Mouse (Mus musculus) midbrain, embryonic 12.5 days (tissue): Measurements from ENCODE around the gene Med13. TPM values are rescaled to one million over a fixed set of nuclear protein-coding genes. Genes with fewer than 3 reads are reported as not detected.
"Not testable (repeated sequence)": the region's sequence is repeated elsewhere in the genome, so short reads cannot be mapped to it uniquely, and the experiment has no call there.

Experiments
- ATAC-seq: fragments of 200-750 bp; cut with Nextera tagmentation; 2 replicates; pipeline ENCODE4 v1.8.0; 2017; ENCODE audit warnings: low read depth, moderate TSS enrichment, moderate library complexity; ENCODE audit not compliant: low FRiP score
- H3K27ac ChIP-seq: fragments of 300-500 bp; sonication (generic); replicated peaks from 2 replicates; pipeline ENCODE4 v1.5.1; 2016; ENCODE audit warnings: mild to moderate bottlenecking
- H3K27me3 ChIP-seq: fragments of 300-500 bp; sonication (generic); 2 replicates; pipeline ENCODE4 v1.6.1; 2016; ENCODE audit warnings: mild to moderate bottlenecking
- H3K36me3 ChIP-seq: fragments of 300-500 bp; sonication (generic); 2 replicates; pipeline ENCODE4 v1.6.1; 2016
- H3K4me1 ChIP-seq: fragments of 300-500 bp; sonication (generic); 2 replicates; pipeline ENCODE4 v1.6.1; 2016
- H3K4me2 ChIP-seq: fragments of 300-500 bp; sonication (generic); replicated peaks from 2 replicates; pipeline ENCODE4 v1.6.1; 2016; ENCODE audit warnings: mild to moderate bottlenecking, moderate library complexity
- H3K4me3 ChIP-seq: fragments of 300-500 bp; sonication (generic); 2 replicates; pipeline ENCODE4 v1.5.1; 2016; ENCODE audit warnings: mild to moderate bottlenecking
- H3K9ac ChIP-seq: fragments of 300-500 bp; sonication (generic); replicated peaks from 2 replicates; pipeline ENCODE4 v1.6.1; 2016; ENCODE audit warnings: mild to moderate bottlenecking, moderate library complexity
- H3K9me3 ChIP-seq: fragments of 300-500 bp; sonication (generic); 2 replicates; pipeline ENCODE4 v1.6.1; 2016; ENCODE audit warnings: mild to moderate bottlenecking
- WGBS: fragments of 180-500 bp; shearing (Covaris S2); methylation state at CpG from one replicate; pipeline ENCODE4 v1.1.7; 2016; 5-methylcytosine and 5-hydroxymethylcytosine counted together
- polyA plus RNA-seq: library from polyadenylated mRNA; unstranded; fragments of >200 nt; fragmentation: Nextera tagmentation; extraction: Ambion mirVana; gene quantifications from 2 replicates; pipeline ENCODE4 v1.2.1, GENCODE M21; 2016

The Med13 gene
- polyA plus RNA-seq, 1 experiment from 2014 or later = 13.6 TPM

DNA sequence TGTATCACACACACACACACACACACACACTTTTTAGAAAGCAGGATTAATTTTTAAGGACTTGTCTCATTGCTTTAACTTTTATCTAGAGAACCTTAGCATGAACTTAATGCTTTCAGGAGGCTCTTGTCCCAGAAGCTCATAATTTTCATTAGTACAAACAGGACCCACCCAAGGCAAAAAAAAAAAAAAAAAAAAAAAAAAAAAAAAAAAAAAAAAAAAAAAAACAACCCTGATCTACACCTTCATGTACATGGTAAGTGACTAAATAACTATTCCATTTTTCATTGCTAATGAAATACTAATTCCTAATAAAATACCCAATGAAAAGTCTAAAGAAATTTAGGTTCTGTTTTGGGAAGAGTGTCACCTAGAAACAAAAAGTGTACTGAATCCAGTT lies 8.5 kb downstream of the Med13 start:
- Histone ChIP-seq H3K9ac (no peak overlapping the region), H3K4me1 (peaks cover 11% of the 10 kb centered on the region)
- ATAC-seq = no peak

DNA sequence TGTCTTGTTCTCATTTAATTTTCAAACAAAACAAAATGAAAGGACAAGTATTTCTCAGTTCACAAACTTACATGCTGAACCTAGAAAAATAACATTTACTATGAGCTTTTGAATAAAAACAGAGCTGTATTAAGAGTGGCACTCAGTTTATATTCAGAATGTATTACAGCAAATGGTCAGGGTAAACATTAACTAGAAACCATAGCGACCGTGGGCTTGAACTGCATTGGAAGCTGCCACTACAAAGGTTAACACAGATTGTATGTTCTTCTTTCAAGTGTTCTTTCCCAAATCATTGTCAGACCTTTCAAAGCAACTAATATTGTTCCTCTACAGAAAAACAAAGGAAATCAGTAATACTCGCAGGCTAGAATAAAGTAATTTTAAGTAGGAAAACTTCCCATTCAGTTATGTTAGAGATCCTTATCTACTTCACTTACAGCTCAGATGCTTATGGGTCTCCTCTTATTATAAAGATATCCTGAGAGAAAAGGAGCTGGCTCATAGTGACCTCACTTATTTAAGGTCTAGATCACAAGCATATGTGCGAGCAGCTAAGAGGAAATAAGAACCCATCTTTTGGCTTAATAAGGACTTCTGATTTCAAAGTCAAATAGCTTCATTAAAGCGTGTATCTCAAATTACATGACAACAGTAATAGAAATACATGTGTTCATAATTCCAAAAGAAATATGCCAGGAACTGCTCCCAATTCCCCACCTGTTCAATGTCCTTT lies 9.8 kb downstream of the Med13 start:
- Histone ChIP-seq H3K27me3 (no peaks in the 10 kb centered on the region), H3K36me3 (peaks cover 11% of the 10 kb centered on the region), H3K9me3 (no peaks in the 10 kb centered on the region), H3K9ac (no peak overlapping the region), H3K4me2 (no peak overlapping the region), H3K4me1 (peaks cover 4% of the 10 kb centered on the region; the same call in 1 of the 2 replicates), H3K4me3 (no peak overlapping the region), H3K27ac (no peak overlapping the region)
- 89% methylated on average over 5 of the region's 5 CpGs for WGBS
- ATAC-seq = no peak

More for the DNA sequence above, 8.5 kb downstream of the Med13 start:
- no peak overlapping the region for H3K27ac ChIP-seq
- peaks cover 14% of the 10 kb centered on the region for H3K36me3 ChIP-seq
- H3K27me3 ChIP-seq = no peaks in the 10 kb centered on the region
- H3K4me2 ChIP-seq = no peak overlapping the region
- H3K4me3 ChIP-seq = no peak overlapping the region
- no peaks in the 10 kb centered on the region for H3K9me3 ChIP-seq

DNA sequence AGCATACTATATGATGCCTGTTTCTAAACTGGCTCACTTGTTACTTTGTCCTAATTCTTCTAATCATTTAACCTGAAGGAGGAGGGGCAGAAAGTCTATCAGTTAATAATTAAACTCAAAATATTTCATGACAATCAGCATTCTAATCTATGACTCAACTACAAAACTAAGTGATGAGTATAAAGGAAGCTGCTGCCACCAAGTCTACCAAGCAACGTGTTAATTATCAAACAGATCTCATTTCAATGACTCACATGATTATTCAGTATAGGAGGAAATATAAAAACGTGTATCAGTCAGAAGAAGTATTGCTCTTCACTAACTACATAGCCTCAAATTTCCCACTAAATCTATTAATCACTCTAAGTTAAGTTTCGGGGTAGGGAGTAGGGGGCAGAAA lies 10.9 kb downstream of the Med13 start:
- no peak overlapping the region for H3K27ac ChIP-seq
- no peaks in the 10 kb centered on the region for H3K27me3 ChIP-seq
- ATAC-seq = no peak
- H3K9me3 ChIP-seq = no peaks in the 10 kb centered on the region
- H3K4me3 ChIP-seq = no peak overlapping the region
- H3K9ac ChIP-seq = no peak overlapping the region
- H3K36me3 ChIP-seq = peaks cover 17% of the 10 kb centered on the region
- no peaks in the 10 kb centered on the region for H3K4me1 ChIP-seq
- WGBS = 90% methylated on average over 3 of the region's 3 CpGs
- H3K4me2 ChIP-seq = no peak overlapping the region

DNA sequence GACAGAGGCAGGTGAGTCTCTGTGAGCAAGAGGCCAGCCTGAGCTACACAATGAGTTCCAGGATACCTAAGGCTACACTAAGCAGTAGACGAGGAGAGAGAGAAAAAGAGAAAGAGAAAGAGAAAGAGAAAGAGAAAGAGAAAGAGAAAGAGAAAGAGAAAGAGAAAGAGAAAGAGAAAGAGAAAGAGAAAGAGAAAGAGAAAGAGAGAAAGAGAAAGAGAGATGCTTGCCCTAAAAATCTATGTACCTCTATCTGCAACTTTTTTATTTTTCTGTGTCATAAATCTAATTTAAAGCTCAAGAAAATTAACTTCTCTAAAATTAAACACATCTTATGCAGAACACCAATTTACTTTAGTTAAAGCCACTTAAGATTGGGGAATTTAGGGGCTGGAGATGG lies 12.5 kb downstream of the Med13 start:
- not testable (repeated sequence) for H3K4me2 ChIP-seq, H3K4me3 ChIP-seq, H3K9ac ChIP-seq, H3K27me3 ChIP-seq, H3K9me3 ChIP-seq, H3K4me1 ChIP-seq, ATAC-seq, H3K27ac ChIP-seq
- H3K36me3 ChIP-seq = peaks cover 19% of the 10 kb centered on the region
- 96% methylated on average over 1 of the region's 1 CpGs for WGBS

DNA sequence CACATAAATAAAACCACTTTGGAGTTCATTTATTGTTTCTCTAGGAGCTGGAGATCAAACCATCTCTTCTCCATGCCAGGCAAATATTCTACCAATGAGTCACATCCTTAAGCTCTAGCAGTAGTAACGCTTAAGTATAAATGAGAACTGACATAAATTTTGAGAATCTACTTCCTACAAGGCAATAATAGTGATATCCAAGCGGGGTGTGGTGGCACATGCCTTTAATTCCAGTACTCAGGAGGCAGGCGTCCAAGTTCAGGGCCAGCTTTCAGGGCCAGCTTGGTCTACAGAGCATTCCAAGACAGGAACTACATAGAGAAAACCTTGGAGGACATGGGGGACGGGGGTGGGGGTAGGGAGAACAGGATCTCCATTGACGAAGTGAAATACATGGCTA lies 33.2 kb downstream of the Med13 start:
- no peaks in the 10 kb centered on the region for H3K27me3 ChIP-seq
- H3K4me1 ChIP-seq = no peaks in the 10 kb centered on the region
- no peak overlapping the region for H3K9ac ChIP-seq
- no peaks in the 10 kb centered on the region for H3K9me3 ChIP-seq
- H3K4me3 ChIP-seq = no peak overlapping the region
- ATAC-seq = no peak
- H3K4me2 ChIP-seq = no peak overlapping the region
- 95% methylated on average over 5 of the region's 5 CpGs for WGBS
- H3K27ac ChIP-seq = no peak overlapping the region
- peaks cover 28% of the 10 kb centered on the region for H3K36me3 ChIP-seq

DNA sequence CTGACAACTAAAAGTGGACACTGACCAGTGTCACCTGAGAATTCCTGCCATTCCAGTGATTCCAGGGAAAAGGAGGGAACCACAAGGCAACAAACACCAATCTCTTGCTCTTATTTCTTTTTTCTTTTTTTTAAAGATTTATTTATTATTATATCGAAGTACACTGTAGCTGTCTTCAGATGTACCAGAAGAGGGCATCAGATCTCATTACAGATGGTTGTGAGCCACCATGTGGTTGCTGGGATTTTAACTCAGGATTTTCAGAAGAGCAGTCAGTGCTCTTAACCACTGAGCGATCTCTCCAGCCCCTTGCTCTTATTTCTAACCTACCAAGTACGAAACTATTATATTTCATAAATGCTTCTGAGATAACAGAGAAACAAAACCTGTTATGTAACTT lies 42.4 kb downstream of the Med13 start:
- not testable (repeated sequence) for H3K4me1 ChIP-seq, ATAC-seq, H3K9ac ChIP-seq, H3K4me2 ChIP-seq, H3K9me3 ChIP-seq, H3K27me3 ChIP-seq, H3K4me3 ChIP-seq, H3K27ac ChIP-seq
- 86% methylated on average over 3 of the region's 3 CpGs for WGBS
- H3K36me3 ChIP-seq = peaks cover 32% of the 10 kb centered on the region

DNA sequence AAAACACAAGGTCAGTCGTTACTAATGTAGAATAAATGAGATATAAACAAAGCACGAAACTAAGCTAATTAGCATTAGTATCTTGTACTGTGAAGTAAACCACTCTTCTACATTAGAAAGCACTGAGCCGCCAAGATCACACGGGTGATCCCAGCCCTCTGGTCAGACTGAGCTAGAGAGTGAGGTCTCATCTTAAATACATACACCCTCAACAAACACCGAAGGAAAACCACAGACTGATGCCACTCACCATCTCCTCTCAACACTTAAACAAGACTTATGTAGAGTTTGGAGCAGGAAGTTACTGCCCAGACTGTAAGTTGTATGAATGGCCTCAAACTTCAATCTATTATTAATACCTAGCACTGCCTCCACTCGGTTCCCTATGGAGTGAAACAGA lies 47.1 kb downstream of the Med13 start:
- 86% methylated on average over 6 of the region's 6 CpGs for WGBS
- Histone ChIP-seq H3K27me3 (no peaks in the 10 kb centered on the region), H3K36me3 (peaks cover 20% of the 10 kb centered on the region), H3K4me1 (no peaks in the 10 kb centered on the region), H3K9me3 (no peaks in the 10 kb centered on the region), H3K4me2 (no peak overlapping the region), H3K4me3 (no peak overlapping the region), H3K9ac (no peak overlapping the region), H3K27ac (no peak overlapping the region)
- no peak for ATAC-seq

DNA sequence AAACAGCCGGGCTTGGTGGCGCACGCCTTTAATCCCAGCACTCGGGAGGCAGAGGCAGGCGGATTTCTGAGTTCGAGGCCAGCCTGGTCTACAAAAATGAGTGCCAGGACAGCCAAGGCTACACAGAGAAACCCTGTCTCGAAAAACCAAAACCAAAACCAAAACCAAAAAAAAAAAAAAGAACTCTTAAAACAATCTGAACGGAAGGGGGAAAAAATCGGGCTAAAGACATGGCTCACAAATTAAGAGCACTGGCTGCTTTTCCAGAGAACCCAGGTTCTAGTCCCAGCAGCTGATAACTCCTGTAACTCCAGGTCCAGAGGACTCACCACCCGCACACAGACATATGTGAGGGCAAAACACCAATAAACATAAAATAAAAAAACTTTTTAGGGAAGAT lies 65.2 kb downstream of the Med13 start:
- peaks cover 33% of the 10 kb centered on the region for H3K36me3 ChIP-seq
- WGBS = 95% methylated on average over 10 of the region's 10 CpGs

DNA sequence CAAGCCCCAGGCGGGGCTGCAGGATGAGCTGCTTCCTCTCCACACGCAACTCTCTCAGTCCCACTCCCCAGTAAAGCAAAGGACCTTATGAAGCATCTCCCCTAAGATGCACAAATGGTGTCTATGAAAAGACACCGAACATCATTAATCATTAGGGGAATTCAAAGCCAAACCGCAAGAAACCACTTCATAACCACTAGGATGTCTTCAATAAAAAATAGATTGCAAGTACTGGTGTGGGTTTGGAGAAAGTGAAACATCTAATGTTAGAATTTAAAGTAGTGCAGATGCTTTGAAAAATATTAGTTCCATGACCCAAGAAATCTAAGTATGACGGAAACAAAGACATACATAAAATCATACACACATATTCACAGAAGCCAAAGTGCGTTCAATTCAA lies 65.7 kb downstream of the Med13 start:
- H3K36me3 ChIP-seq = peaks cover 31% of the 10 kb centered on the region
- no peaks in the 10 kb centered on the region for H3K27me3 ChIP-seq
- H3K4me1 ChIP-seq = no peaks in the 10 kb centered on the region
- H3K9ac ChIP-seq = no peak overlapping the region
- no peak overlapping the region for H3K4me2 ChIP-seq
- 97% methylated on average over 6 of the region's 6 CpGs for WGBS
- H3K4me3 ChIP-seq = no peak overlapping the region
- no peaks in the 10 kb centered on the region for H3K9me3 ChIP-seq
- H3K27ac ChIP-seq = no peak overlapping the region
- no peak for ATAC-seq

More for the DNA sequence above, 65.2 kb downstream of the Med13 start:
- H3K27ac ChIP-seq, H3K9me3 ChIP-seq, H3K9ac ChIP-seq, H3K4me2 ChIP-seq, ATAC-seq, H3K4me3 ChIP-seq, H3K4me1 ChIP-seq, H3K27me3 ChIP-seq: not testable (repeated sequence)

DNA sequence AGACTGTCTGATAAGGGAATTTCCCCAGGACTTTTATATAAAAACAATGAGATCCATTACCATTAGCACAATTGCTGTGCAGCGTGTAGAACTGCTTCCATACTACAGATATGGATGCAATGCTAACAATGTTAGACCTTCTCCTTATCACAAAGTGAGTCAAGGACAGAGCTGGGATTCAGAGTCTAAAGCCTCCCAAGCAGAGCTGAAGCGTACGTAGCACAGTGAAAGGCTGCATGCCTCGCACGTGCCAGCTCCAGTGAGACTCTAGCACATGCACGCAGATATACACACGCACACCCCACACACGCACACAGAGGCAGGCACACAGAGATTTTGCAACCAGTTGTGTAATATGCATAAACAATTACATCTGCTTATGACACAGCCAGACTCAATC lies 71.7 kb downstream of the Med13 start:
- no peaks in the 10 kb centered on the region for H3K27me3 ChIP-seq
- H3K9me3 ChIP-seq = no peaks in the 10 kb centered on the region
- no peak overlapping the region for H3K4me3 ChIP-seq
- no peak overlapping the region for H3K9ac ChIP-seq
- H3K36me3 ChIP-seq = peaks cover 72% of the 10 kb centered on the region
- no peaks in the 10 kb centered on the region for H3K4me1 ChIP-seq
- ATAC-seq = no peak
- no peak overlapping the region for H3K27ac ChIP-seq
- WGBS = 94% methylated on average over 8 of the region's 8 CpGs
- H3K4me2 ChIP-seq = no peak overlapping the region

DNA sequence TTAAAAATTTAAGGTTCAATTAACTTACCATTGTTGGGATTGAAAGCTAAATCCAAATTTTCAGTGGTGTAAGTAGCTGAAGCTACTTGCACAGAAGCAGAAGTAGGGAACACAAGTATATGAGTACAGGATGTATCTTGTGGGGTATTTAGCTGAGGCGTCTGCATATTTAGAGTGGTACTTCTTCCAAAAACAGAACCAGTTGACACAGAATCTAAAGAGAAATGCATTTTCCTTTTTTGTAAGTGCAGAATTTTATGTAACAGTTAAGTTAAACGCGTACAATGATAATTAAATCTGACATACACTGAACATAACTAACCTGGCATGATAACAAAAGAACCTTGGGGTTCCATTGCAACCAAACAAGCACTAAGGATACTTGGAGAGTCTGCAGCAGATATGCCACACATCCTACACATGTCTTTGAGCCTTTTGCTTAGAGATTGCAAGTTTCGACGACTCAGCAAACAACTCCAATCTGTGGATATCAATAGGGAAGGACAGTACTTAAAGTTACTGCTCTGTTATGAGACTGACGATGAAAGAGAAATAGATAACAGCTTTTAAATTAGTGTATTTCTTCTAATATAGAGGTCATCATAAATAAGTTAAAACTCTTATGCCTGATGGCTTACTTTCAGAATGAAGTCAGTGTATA lies 78.8 kb downstream of the Med13 start:
- Histone ChIP-seq H3K9ac (no peak overlapping the region), H3K27ac (no peak overlapping the region), H3K36me3 (peaks cover 68% of the 10 kb centered on the region), H3K4me2 (no peak overlapping the region), H3K9me3 (no peaks in the 10 kb centered on the region), H3K4me3 (no peak overlapping the region), H3K4me1 (no peaks in the 10 kb centered on the region), H3K27me3 (no peaks in the 10 kb centered on the region)
- no peak for ATAC-seq
- 97% methylated on average over 6 of the region's 6 CpGs for WGBS

DNA sequence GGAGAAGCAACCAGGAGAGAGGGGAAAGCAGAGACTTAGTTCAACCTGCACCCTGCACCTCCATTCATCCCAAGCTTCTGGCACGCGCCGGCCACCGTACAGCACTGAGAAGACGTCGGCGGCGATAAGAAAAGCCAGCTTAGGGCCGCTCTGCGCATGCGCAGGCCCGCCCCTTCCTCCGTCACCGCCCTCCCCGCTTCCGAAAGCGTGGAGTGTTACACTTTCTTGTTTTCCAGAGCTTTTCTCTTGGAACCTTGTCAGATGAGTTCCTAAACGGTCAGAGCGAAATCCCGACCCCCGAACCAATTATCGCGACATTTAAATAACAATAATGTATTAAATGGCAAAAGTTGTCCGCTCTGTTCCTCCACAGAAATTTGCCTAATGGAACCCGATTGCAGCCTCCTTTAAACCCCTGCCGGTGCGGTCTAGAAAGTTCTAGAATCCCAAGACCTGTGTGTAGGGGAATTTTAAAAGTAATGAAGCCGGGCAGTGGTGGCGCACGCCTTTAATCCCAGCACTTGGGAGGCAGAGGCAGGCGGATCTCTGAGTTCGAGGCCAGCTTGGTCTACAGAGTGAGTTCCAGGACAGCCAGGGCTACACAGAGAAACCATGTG lies 99.8 kb downstream of the Med13 start, which contains the start of gene Ints2:
Ints2 (minus strand) TSS at position 116 of the 617 bp plus-strand sequence.
- Histone ChIP-seq H3K4me2 (peak within 1 kb of the TSS; percentile 71), H3K9ac (peak within 1 kb of the TSS; percentile 83), H3K27me3 (no peaks in the 10 kb centered on the region), H3K27ac (peak within 1 kb of the TSS; percentile 70), H3K9me3 (no peaks in the 10 kb centered on the region), H3K36me3 (peaks cover 14% of the 10 kb centered on the region), H3K4me1 (peaks cover 14% of the 10 kb centered on the region), H3K4me3 (peak within 1 kb of the TSS; percentile 76)
- peak; percentile 85 for ATAC-seq
- WGBS = 11% methylated on average over 32 of the region's 32 CpGs
